Mouse (Mus musculus) left cerebral cortex, postnatal 36 days (tissue): ENCODE results near the gene Nap1l1. TPM values are rescaled to one million over a fixed set of nuclear protein-coding genes. Genes with fewer than 3 reads are reported as not detected.
A peak's percentile ranks its signal among the peaks of the same experiment; 100 is the strongest.

ENCODE experiments used
- DNase-seq, 2 experiments: peaks; one replicate each; pipeline ENCODE4 v3.0.0; 2021 to 2022; ENCODE audit warnings: low spot score in 2 of 2, mixed read lengths in 1 of 2
- intact Hi-C: fragments of 180-260 bp; cut with DNase I; formaldehyde crosslinking; loops from one replicate; pipeline ENCODE4 v1.15.1; 2025
- total RNA-seq, 2 experiments: library from RNA; stranded (reverse); gene quantifications; 2 replicates each; pipeline ENCODE4 v1.2.3; 2021

Gene Nap1l1
- total RNA-seq, 2 experiments from 2014 or later: 210 to 235 TPM

DNA sequence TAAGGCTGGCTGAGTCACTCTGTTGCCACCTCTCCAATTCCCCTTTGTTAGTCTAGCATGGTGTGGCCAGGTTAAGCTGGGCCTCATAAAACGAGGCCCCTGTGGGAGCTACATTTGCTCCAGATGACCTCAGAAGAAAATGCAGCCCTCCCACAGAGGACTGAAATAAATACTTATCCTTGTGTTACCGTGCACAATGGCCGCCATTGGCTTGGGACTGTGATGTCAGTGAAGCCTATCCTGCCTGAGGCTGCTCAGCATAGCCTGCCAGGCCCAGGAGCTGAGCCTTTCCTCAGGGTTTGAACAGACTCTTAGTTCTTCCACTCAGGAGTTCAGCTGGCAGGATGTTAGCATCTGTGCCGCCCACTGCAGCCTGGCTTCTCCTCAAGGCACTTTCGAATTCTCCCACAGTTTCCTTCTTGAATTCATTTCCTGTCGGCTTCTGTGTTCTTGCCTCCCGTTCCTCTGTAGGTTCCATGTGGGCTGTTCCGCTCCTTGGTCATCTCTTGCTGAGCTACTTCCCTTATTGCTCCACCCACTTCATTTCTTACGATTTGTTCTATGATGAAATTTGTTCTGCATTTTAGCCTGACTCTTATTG, 66.8 kb downstream of the Nap1l1 start:
- intact Hi-C loops: no loop called here
- DNase-seq: peak; percentile 61 to 71

DNA sequence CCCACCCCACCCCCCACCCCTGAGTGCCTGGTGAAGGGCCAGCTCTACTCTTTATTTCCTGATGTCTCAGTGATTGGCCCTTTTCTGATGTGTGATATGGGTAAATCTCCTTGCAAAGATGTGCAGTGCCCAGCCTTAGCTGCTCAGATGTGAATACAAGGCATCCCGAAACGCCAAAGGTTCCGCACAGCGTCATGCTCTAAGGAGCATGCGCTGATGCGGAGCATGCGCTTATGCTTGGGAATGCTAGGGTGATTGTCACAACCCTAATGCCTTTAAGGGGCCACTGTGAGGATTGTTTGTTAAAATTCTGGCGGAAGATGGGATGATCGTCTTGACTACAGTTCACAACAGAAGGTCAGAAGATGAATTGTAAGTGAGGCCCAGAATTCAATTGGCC, 67.7 kb downstream of the Nap1l1 start:
- DNase-seq: no peak
- intact Hi-C loops: no loop called here

DNA sequence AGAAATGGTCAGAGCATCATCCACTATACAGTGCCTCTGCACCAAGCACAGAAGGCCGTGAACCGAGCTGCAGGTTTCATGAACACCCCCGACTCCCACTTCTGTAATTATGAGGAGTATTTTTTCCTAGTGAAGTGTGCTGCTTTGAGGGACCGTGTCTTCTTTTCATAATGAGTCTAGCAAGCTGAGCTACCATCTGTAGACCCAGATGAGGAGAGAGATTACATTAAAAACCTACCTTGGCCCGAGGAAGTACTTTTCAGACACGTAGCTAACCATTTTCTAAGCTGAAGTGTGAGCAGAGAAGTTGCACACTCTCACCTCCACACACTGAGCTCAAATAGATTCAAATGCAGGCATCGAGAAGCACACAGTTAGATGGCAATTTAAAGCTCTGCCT, 70.1 kb downstream of the Nap1l1 start:
- DNase-seq: peak in 1 of 2 experiments; percentile 21
- intact Hi-C loops: no loop called here

DNA sequence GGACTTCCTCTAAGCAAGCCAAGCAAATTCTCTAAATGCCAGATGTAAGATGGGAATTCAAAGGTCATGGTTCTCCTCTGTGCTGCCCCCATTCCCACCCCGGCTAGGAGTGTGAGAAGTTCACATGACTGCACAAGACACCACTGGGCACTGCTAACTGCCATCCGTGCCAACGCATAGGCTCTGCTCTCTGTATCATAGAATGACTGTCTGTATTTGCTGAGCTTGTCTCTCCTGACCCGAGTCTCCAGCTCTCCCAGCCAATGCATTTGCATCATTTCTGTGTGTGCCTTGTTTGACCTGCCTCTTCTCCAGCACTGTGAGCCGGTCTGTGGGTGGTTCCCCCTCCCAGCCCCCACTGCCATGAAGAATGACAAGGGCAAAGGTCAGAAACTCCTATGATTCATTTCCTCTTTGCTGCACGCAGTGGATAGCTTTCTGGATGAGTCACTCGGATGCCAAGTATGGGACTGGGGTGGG, 70.8 kb downstream of the Nap1l1 start:
- no peak for DNase-seq
- intact Hi-C loops: no loop called here

DNA sequence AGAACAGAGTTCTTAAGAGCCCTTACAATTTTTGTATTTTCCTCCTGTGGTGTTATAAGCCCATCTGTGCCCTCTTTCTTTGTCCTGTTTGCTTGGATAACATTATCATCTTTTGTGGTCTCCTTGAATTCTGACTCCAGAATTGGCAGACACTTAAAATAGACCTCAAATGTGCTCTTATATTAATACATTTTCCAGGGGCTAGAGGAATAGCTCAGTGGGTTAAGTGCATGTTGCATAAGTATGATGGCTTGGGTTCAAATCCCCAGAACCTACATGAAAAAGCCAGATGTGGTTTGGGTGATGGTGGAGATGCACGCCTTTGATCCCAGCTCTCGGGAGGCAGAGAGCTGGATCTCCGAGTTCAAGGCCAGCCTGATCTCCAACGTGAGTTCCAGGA, 71.3 kb downstream of the Nap1l1 start:
- intact Hi-C loops: no loop called here
- no peak for DNase-seq

DNA sequence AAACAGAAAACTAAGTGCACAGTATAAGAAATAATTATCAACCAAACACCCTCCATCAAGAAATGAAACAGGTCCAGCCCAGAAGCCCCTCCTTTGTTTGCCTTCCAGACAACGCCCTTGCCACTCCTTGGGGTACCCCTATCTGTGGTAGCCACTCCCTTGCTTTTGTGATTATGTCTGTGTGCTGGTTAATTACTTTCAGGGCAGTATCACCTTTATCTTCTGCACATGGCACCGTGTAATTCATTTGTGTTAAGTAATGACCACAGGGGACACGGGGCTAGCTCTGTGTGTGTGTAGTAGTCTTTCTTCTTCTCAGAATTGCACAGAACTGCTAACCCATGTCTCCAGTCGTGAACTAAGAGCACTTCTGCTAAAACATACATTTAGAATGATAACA, 72.6 kb downstream of the Nap1l1 start:
- intact Hi-C loops: no loop called here
- no peak for DNase-seq

Other genes with a start within 250 kb of the Nap1l1 start
- gene Bbs10, start 174.5 kb upstream of the Nap1l1 start, total RNA-seq: 1 to 10 TPM; 5.8 to 7.1 TPM
- 10 to 100 TPM; 30.9 to 34.3 TPM for gene Phlda1, start 33.1 kb downstream of the Nap1l1 start, total RNA-seq